Mouse (Mus musculus) embryo, embryonic 11.5 days (tissue): ENCODE data around the gene Prr19.
"Not testable (repeated sequence)": the region's sequence is repeated elsewhere in the genome, so short reads cannot be mapped to it uniquely, and the experiment has no call there.

Experiments used
- DNase-seq: peaks from one replicate; pipeline ENCODE4 v3.0.0-alpha.2; 2012; ENCODE audit warnings: low read depth, low spot score

The Prr19 gene

GRCm38 (mm10) chr7:25301063-25301462, at the start of gene Prr19:
Gene Prr19 (plus strand): TSS chr7:25301411.
- DNase-seq, result no peak

- no peak for DNase-seq
Measured at GRCm38 (mm10) chr7:25251822-25252221, 49.4 kb upstream of the Prr19 start.

GRCm38 (mm10) chr7:25261896-25262295, 39.3 kb upstream of the Prr19 start:
- DNase-seq, result no peak

- DNase-seq, result no peak
Measured at GRCm38 (mm10) chr7:25263968-25264870, 37.0 kb upstream of the Prr19 start.

GRCm38 (mm10) chr7:25265743-25266142, 35.5 kb upstream of the Prr19 start:
- not testable (repeated sequence) for DNase-seq

- DNase-seq, result no peak
Measured at GRCm38 (mm10) chr7:25266180-25266962, 34.8 kb upstream of the Prr19 start.

GRCm38 (mm10) chr7:25267301-25267750, 33.9 kb upstream of the Prr19 start, which contains the start of gene Cic:
Gene Cic (plus strand): TSS chr7:25267704.
- peak; percentile 98 for DNase-seq

- DNase-seq, result peak; percentile 98
Measured at GRCm38 (mm10) chr7:25267751-25268463, 33.3 kb upstream of the Prr19 start.

GRCm38 (mm10) chr7:25268588-25268987, 32.6 kb upstream of the Prr19 start:
- no peak for DNase-seq

- no peak for DNase-seq
Measured at GRCm38 (mm10) chr7:25269029-25269428, 32.2 kb upstream of the Prr19 start.

- DNase-seq, result no peak
Measured at GRCm38 (mm10) chr7:25269545-25270271, 31.5 kb upstream of the Prr19 start.

GRCm38 (mm10) chr7:25270652-25271633, 30.3 kb upstream of the Prr19 start:
- DNase-seq, result no peak

- no peak for DNase-seq
Measured at GRCm38 (mm10) chr7:25271651-25272444, 29.4 kb upstream of the Prr19 start.

- DNase-seq, result no peak
Measured at GRCm38 (mm10) chr7:25272445-25273258, 28.6 kb upstream of the Prr19 start.

GRCm38 (mm10) chr7:25273259-25274241, 27.7 kb upstream of the Prr19 start:
- no peak for DNase-seq

- no peak for DNase-seq
Measured at GRCm38 (mm10) chr7:25274571-25274970, 26.6 kb upstream of the Prr19 start.

- no peak for DNase-seq
Measured at GRCm38 (mm10) chr7:25274996-25275395, 26.2 kb upstream of the Prr19 start.
